Mouse (Mus musculus): ENCODE results near the gene Carmil3.

Gene Carmil3

GRCm38 (mm10) chr14:55527940-55528339 lies 37.5 kb downstream of the Carmil3 start:
- in situ Hi-C loops (cut with MboI; ENCODE audit: low pct_unique_long_range_greater_than_20kb in 1 of 2, low sequenced_read_pairs in 2 of 2, unreplicated experiment in 1 of 2), result no loop called here

DNA sequence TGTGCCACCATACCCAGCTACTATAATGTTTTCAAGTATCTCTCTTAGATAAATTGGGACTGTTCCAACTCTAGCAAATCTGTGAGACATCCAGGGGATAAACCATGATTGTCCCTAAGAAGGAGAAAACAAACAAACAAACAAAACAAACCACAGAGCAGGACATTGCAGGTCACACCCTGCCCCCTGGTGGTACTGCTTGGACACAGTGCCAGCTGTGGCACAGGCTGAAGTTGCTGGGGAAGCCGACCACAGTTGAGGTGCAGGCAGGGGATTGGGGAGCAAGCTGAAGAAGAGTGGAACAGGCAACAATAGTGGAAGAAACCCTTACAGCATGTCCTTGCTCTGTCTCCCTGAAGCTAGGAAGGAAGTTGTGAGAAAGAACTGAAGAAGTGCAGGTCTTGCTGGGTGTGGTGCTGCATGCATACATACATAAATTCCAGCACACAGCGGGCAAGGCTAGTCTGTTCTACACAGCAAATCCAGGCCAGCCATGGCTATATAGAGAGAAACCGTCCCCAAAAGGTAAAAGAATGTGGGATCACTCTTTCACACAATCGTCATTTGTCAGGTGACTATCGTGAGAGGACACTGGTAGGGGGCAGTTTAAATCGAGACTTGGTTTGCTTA lies 45.8 kb downstream of the Carmil3 start:
- in situ Hi-C loops (cut with MboI; ENCODE audit: low pct_unique_long_range_greater_than_20kb in 1 of 2, low sequenced_read_pairs in 2 of 2, unreplicated experiment in 1 of 2), result no loop called here

GRCm38 (mm10) chr14:55540067-55540786 lies 49.8 kb downstream of the Carmil3 start, which contains the start of gene Pck2:
TSS of gene Pck2 (plus strand) at chr14:55540266.
- in situ Hi-C loops (cut with MboI; ENCODE audit: low pct_unique_long_range_greater_than_20kb in 1 of 2, low sequenced_read_pairs in 2 of 2, unreplicated experiment in 1 of 2), result no loop called here

GRCm38 (mm10) chr14:55540787-55541321 lies 50.4 kb downstream of the Carmil3 start:
- in situ Hi-C loops (cut with MboI; ENCODE audit: low pct_unique_long_range_greater_than_20kb in 1 of 2, low sequenced_read_pairs in 2 of 2, unreplicated experiment in 1 of 2), result no loop called here

- in situ Hi-C loops (cut with MboI; ENCODE audit: low pct_unique_long_range_greater_than_20kb in 1 of 2, low sequenced_read_pairs in 2 of 2, unreplicated experiment in 1 of 2), result no loop called here
Measured at GRCm38 (mm10) chr14:55542268-55542667, 51.8 kb downstream of the Carmil3 start.

- in situ Hi-C loops (cut with MboI; ENCODE audit: low pct_unique_long_range_greater_than_20kb in 1 of 2, low sequenced_read_pairs in 2 of 2, unreplicated experiment in 1 of 2), result no loop called here
Measured at GRCm38 (mm10) chr14:55544334-55544733, 53.9 kb downstream of the Carmil3 start.

- in situ Hi-C loops (cut with MboI; ENCODE audit: low pct_unique_long_range_greater_than_20kb in 1 of 2, low sequenced_read_pairs in 2 of 2, unreplicated experiment in 1 of 2), result no loop called here
Measured at GRCm38 (mm10) chr14:55550191-55550590, 59.7 kb downstream of the Carmil3 start.

DNA sequence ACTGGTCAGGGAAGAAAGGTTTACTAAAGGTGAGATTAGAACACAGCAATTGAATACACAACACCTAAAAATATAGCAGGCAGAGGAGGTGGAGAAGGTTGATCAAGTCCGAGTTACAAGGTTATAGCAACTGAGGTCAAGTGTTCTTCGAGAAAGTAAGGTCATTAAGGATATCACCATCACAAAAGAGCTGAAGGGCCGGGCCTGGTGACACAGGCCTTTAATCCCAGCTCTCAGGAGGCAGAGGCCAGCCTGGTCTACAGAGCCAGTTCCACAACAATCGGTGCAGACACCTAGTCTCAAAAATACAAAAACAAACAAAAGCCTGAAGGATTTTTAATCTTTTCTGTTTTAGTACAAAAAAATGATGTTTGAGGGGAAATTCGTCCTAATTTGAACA lies 60.9 kb downstream of the Carmil3 start:
- in situ Hi-C loops (cut with MboI; ENCODE audit: low pct_unique_long_range_greater_than_20kb in 1 of 2, low sequenced_read_pairs in 2 of 2, unreplicated experiment in 1 of 2), result no loop called here

DNA sequence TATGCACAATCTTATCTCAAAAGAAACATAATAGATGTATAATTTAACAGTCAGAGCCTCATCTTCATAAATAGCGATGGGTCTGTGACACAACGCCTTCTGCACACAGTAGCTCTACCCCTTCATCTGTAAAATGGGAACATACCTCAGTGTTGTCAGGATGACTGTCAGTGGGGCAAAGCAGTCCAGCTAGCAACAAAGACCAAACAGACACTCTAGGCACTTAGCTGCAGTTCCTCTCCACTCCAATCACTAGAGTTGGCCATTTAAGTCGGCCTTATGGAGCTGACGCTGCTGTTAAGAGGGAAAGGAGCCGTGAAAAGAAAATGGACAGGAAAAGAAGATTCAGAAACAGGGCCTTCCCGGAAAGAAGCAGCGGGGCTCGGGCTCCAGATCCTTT lies 61.3 kb downstream of the Carmil3 start:
- in situ Hi-C loops (cut with MboI; ENCODE audit: low pct_unique_long_range_greater_than_20kb in 1 of 2, low sequenced_read_pairs in 2 of 2, unreplicated experiment in 1 of 2), result no loop called here

- in situ Hi-C loops (cut with MboI; ENCODE audit: low pct_unique_long_range_greater_than_20kb in 1 of 2, low sequenced_read_pairs in 2 of 2, unreplicated experiment in 1 of 2), result no loop called here
Measured at GRCm38 (mm10) chr14:55554635-55555034, 64.2 kb downstream of the Carmil3 start.

DNA sequence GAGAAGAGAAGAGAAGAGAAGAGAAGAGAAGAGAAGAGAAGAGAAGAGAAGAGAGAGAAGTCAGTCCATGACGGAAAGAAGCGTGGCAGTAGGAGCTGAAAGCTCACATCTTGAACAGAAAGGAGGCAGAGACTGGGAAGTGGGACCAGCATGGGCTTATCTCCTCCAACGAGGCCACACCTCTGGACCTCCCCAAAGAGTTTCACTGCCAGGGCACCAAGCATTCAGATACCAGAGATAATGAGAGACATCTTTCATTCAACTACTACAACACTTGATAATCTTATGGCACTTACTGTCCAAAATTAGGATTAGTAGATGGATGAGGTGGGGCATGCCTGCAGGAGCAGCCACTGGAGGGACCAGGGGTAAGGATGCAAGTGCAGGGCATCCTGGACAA lies 65.3 kb downstream of the Carmil3 start:
- in situ Hi-C loops (cut with MboI; ENCODE audit: low pct_unique_long_range_greater_than_20kb in 1 of 2, low sequenced_read_pairs in 2 of 2, unreplicated experiment in 1 of 2), result no loop called here

DNA sequence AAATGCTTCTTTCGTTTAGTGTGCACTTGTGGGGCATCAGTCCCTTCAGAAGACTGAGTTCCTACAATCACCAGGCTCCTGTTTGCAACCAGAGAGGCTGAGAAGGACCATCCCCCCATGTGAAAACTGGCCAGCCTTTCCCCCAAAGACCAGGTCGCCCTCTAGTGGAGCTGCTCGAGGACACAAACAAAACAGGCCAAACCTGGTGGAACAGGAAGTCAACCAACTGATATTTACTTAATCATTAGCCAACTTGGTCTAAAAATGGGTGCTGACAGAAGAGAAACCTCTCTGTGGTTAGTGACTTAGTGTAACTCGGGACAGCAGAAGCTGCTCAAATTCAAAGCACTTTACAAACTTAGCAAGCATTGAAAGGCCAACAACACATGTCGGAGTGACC lies 66.6 kb downstream of the Carmil3 start:
- in situ Hi-C loops (cut with MboI; ENCODE audit: low pct_unique_long_range_greater_than_20kb in 1 of 2, low sequenced_read_pairs in 2 of 2, unreplicated experiment in 1 of 2), result no loop called here

DNA sequence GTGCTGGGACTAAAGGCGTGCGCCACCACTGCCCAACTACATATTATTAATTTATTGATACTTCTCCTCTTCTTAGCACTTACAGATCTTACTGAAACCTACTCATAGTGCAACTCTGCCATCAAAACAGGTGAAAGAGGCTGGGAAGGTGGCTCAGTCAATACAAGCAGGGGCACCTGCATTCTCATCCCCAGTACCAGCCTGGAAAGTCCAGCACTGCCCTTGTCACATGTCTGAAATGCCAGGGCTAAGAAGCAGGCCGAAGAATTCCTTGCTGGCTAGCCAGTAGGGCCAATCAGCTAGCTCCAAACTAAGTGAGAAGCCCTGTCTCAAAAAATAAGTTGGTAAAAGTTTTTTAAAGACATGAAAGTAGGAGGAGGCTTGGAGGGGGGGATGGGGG lies 67.1 kb downstream of the Carmil3 start:
- in situ Hi-C loops (cut with MboI; ENCODE audit: low pct_unique_long_range_greater_than_20kb in 1 of 2, low sequenced_read_pairs in 2 of 2, unreplicated experiment in 1 of 2), result no loop called here
